Mouse (Mus musculus) mammary gland, adult 2 months (tissue): ENCODE data around the gene Jkamp. TPM values are rescaled to one million over a fixed set of nuclear protein-coding genes. Genes with fewer than 3 reads are reported as not detected.

ENCODE experiments used
- polyA plus RNA-seq: library from polyadenylated mRNA; depleted of rRNA; stranded (reverse); fragments of >200 nt; gene quantifications from 2 replicates; pipeline ENCODE4 v1.2.3, GENCODE M21; 2012; ENCODE audit warnings: low replicate concordance; rRNA removed

Jkamp gene
- polyA plus RNA-seq = 77.3 and 158 TPM in 2 replicates

GRCm38 (mm10) chr12:72085329-72086165 is at the start of gene Jkamp, which contains the start of gene L3hypdh:
Gene Jkamp (plus strand): TSS chr12:72085589.
Gene L3hypdh (minus strand): TSS chr12:72085439.

GRCm38 (mm10) chr12:72070327-72071269 is 14.8 kb upstream of the Jkamp start, which contains the start of gene Gpr135:
Gene Gpr135 (minus strand): TSS chr12:72071125.

Other genes starting within 250 kb of the Jkamp start
- 4.5 and 9.2 TPM in 2 replicates for gene Gpr135, start 14.5 kb upstream of the Jkamp start, polyA plus RNA-seq
- 27.5 and 75.0 TPM in 2 replicates for gene L3hypdh, start 150 bp upstream of the Jkamp start, polyA plus RNA-seq
- not detected in 2 replicates for gene Ccdc175, start 99.4 kb downstream of the Jkamp start, polyA plus RNA-seq